In genomic region chr5:33039510-33039911, GRCm38 (mm10) we compare ENCODE assay signal across 8 mouse cellular contexts. TPM values are rescaled to one million over a fixed set of nuclear protein-coding genes. Genes with fewer than 3 reads are reported as not detected.
A peak's percentile ranks its signal among the peaks of the same experiment; 100 is the strongest.
DNase-seq lines count a peak whose midpoint lies in the region; ATAC-seq lines count a peak whose summit lies in the region.

No protein-coding gene starts in this region.

- peak overlapping the region; percentile 17; the same call in 1 of the 2 replicates for H3K4me3 ChIP-seq in embryonic facial prominence, embryonic 13.5 days
- peak overlapping the region; percentile 17 for H3K4me3 ChIP-seq in heart, embryonic 15.5 days

- WGBS in embryonic facial prominence, embryonic 13.5 days, result 5% methylated on average over 13 of the region's 13 CpGs
- WGBS in heart, embryonic 15.5 days, result 5% methylated on average over 13 of the region's 13 CpGs

- no peaks in the 10 kb centered on the region for H3K27me3 ChIP-seq in embryonic facial prominence, embryonic 13.5 days
- H3K27me3 ChIP-seq in heart, embryonic 15.5 days, result no peaks in the 10 kb centered on the region

- no peaks in the 10 kb centered on the region for H3K9me3 ChIP-seq in embryonic facial prominence, embryonic 13.5 days
- no peaks in the 10 kb centered on the region for H3K9me3 ChIP-seq in heart, embryonic 15.5 days (replicated peaks)

- H3K4me2 ChIP-seq in embryonic facial prominence, embryonic 13.5 days, result peak overlapping the region; percentile 55
- H3K4me2 ChIP-seq in heart, embryonic 15.5 days, result peak overlapping the region; percentile 58

- H3K9ac ChIP-seq in embryonic facial prominence, embryonic 13.5 days, result peak overlapping the region; percentile 11; the same call in 1 of the 2 replicates
- H3K9ac ChIP-seq in heart, embryonic 15.5 days, result peak overlapping the region; percentile 34; the same call in 1 of the 2 replicates

- ATAC-seq in embryonic facial prominence, embryonic 13.5 days (ENCODE audit: insufficient number of reproducible peaks, insufficient read depth, low FRiP score, low TSS enrichment, low read depth), result no peak
- ATAC-seq in heart, embryonic 15.5 days (replicated peaks; ENCODE audit: insufficient number of reproducible peaks, insufficient read depth, low FRiP score, low read depth), result no peak

- H3K4me1 ChIP-seq in embryonic facial prominence, embryonic 13.5 days, result peaks cover 3% of the 10 kb centered on the region; the same call in 1 of the 2 replicates
- H3K4me1 ChIP-seq in heart, embryonic 15.5 days (replicated peaks), result peaks cover 3% of the 10 kb centered on the region

- no peak overlapping the region for H3K27ac ChIP-seq in embryonic facial prominence, embryonic 13.5 days
- H3K27ac ChIP-seq in heart, embryonic 15.5 days, result no peak overlapping the region

- peak; percentile 50 to 86 for DNase-seq in adrenal gland, adult (ENCODE audit: inconsistent age in 2 of 2, low spot score in 1 of 2)
- no peak for DNase-seq in adrenal gland, postnatal 4 days (ENCODE audit: low spot score in 2 of 2)
- DNase-seq in T-cell, adult 2 months (ENCODE audit: low spot score), result peak; percentile 69
- peak; percentile 87 for DNase-seq in kidney, postnatal 10 days
- peak; percentile 49 to 77 for DNase-seq in lung, postnatal 4 days
- peak; percentile 92 for DNase-seq in right cerebral cortex, postnatal 4 days

- H3K36me3 ChIP-seq in embryonic facial prominence, embryonic 13.5 days, result no peaks in the 10 kb centered on the region
- no peaks in the 10 kb centered on the region for H3K36me3 ChIP-seq in heart, embryonic 15.5 days

RNA-seq across cellular contexts. Expression of gene Ywhah, which starts 20.9 kb away (rescaled TPM):
- total RNA-seq in adrenal gland, postnatal 4 days (2021), result 100 to 1,000 TPM; 148 to 195 TPM
- 384 and 394 TPM in 2 replicates for polyA plus RNA-seq in embryonic facial prominence, embryonic 13.5 days (2015; fragmentation: Nextera tagmentation; extraction: Ambion mirVana)
- 434 and 441 TPM in 2 replicates for polyA plus RNA-seq in heart, embryonic 15.5 days (2015; fragmentation: Nextera tagmentation; extraction: Ambion mirVana)

Comparison
In these comparisons a context has a peak if more than half of its experiments do, and no peak if none do; other contexts are left out.
1. DNase-seq: peak in adrenal gland, adult (2 of 2), T-cell, adult 2 months (single experiment), kidney, postnatal 10 days (single experiment), lung, postnatal 4 days (2 of 2) and right cerebral cortex, postnatal 4 days (single experiment); none in adrenal gland, postnatal 4 days (0 of 2).